Mouse (Mus musculus) hindbrain, embryonic 16.5 days (tissue): Measurements from ENCODE around the gene Adcy5. TPM values are rescaled to one million over a fixed set of nuclear protein-coding genes. Genes with fewer than 3 reads are reported as not detected.
A peak's percentile ranks its signal among the peaks of the same experiment; 100 is the strongest.

Experiments
- ATAC-seq: fragments of 200-750 bp; cut with Nextera tagmentation; 2 replicates; pipeline ENCODE4 v1.8.0; 2017; ENCODE audit warnings: moderate TSS enrichment, moderate library complexity
- H3K27ac ChIP-seq: fragments of 300-500 bp; sonication (generic); 2 replicates; pipeline ENCODE4 v1.5.1; 2014; ENCODE audit warnings: low read depth, mild to moderate bottlenecking, control low read depth, low read length, moderate library complexity
- H3K27me3 ChIP-seq: fragments of 300-500 bp; sonication (generic); replicated peaks from 2 replicates; pipeline ENCODE4 v1.6.1; 2014; ENCODE audit warnings: low read length; ENCODE audit not compliant: control insufficient read depth, insufficient read depth
- H3K36me3 ChIP-seq: fragments of 300-500 bp; sonication (generic); 2 replicates; pipeline ENCODE4 v1.6.1; 2014; ENCODE audit warnings: mild to moderate bottlenecking, low read length, moderate library complexity, mixed read lengths; ENCODE audit not compliant: control insufficient read depth, insufficient read depth
- H3K4me1 ChIP-seq: fragments of 300-500 bp; sonication (generic); 2 replicates; pipeline ENCODE4 v1.6.1; 2014; ENCODE audit warnings: low read depth, low read length; ENCODE audit not compliant: control insufficient read depth, insufficient read depth
- H3K4me2 ChIP-seq: fragments of 300-500 bp; sonication (generic); 2 replicates; pipeline ENCODE4 v1.6.1; 2014; ENCODE audit warnings: mild to moderate bottlenecking, low read length, control low read depth, moderate library complexity
- H3K4me3 ChIP-seq: fragments of 300-500 bp; sonication (generic); 2 replicates; pipeline ENCODE4 v1.5.1; 2014; ENCODE audit warnings: mild to moderate bottlenecking, low read length, control low read depth, moderate library complexity
- H3K9ac ChIP-seq: fragments of 300-500 bp; sonication (generic); 2 replicates; pipeline ENCODE4 v1.6.1; 2014; ENCODE audit warnings: low read depth, mild to moderate bottlenecking, control low read depth, low read length, moderate library complexity
- H3K9me3 ChIP-seq: fragments of 300-500 bp; sonication (generic); 2 replicates; pipeline ENCODE4 v1.6.1; 2014; ENCODE audit warnings: mild to moderate bottlenecking, low read length, moderate library complexity; ENCODE audit not compliant: control insufficient read depth
- WGBS: fragments of 180-500 bp; shearing (Covaris S2); extraction: QIAGEN DNeasy Blood & Tissue Kit; methylation state at CpG from one replicate; pipeline ENCODE4 v1.1.7; 2014; 5-methylcytosine and 5-hydroxymethylcytosine counted together
- polyA plus RNA-seq: library from polyadenylated mRNA; unstranded; fragments of >200 nt; fragmentation: Nextera tagmentation; extraction: Ambion mirVana; gene quantifications from 2 replicates; pipeline ENCODE4 v1.2.1, GENCODE M21; 2015

Gene Adcy5
- polyA plus RNA-seq, 1 experiment from 2014 or later = 7.2 TPM

- H3K9ac ChIP-seq = no peak overlapping the region
- H3K36me3 ChIP-seq = no peaks in the 10 kb centered on the region
- 82% methylated on average over 7 of the region's 7 CpGs for WGBS
- no peak for ATAC-seq
- no peaks in the 10 kb centered on the region for H3K9me3 ChIP-seq
- 0 out of 2 replicates have a peak, but pooled peaks cover 2% of the 10 kb centered on the region for H3K4me1 ChIP-seq
- H3K4me3 ChIP-seq = no peak overlapping the region
- no peaks in the 10 kb centered on the region for H3K27me3 ChIP-seq
- no peak overlapping the region for H3K4me2 ChIP-seq
- no peak overlapping the region for H3K27ac ChIP-seq
These were observed 36.1 kb downstream of the Adcy5 start for GRCm38 (mm10) chr16:35190777-35191176.

GRCm38 (mm10) chr16:35191271-35191670 lies 36.6 kb downstream of the Adcy5 start:
- Histone ChIP-seq H3K9me3 (no peaks in the 10 kb centered on the region), H3K27me3 (no peaks in the 10 kb centered on the region), H3K4me3 (no peak overlapping the region), H3K9ac (no peak overlapping the region), H3K36me3 (no peaks in the 10 kb centered on the region), H3K27ac (no peak overlapping the region), H3K4me1 (0 out of 2 replicates have a peak, but pooled peaks cover 2% of the 10 kb centered on the region), H3K4me2 (no peak overlapping the region)
- no peak for ATAC-seq
- 64% methylated on average over 7 of the region's 7 CpGs for WGBS

GRCm38 (mm10) chr16:35192471-35192870 lies 37.8 kb downstream of the Adcy5 start:
- no peak overlapping the region for H3K4me3 ChIP-seq
- 0 out of 2 replicates have a peak, but pooled peaks cover 2% of the 10 kb centered on the region for H3K4me1 ChIP-seq
- no peak overlapping the region for H3K9ac ChIP-seq
- 92% methylated on average over 4 of the region's 4 CpGs for WGBS
- no peak overlapping the region for H3K27ac ChIP-seq
- H3K27me3 ChIP-seq = no peaks in the 10 kb centered on the region
- ATAC-seq = no peak
- H3K9me3 ChIP-seq = no peaks in the 10 kb centered on the region
- H3K36me3 ChIP-seq = no peaks in the 10 kb centered on the region
- no peak overlapping the region for H3K4me2 ChIP-seq

GRCm38 (mm10) chr16:35193357-35193756 lies 38.7 kb downstream of the Adcy5 start:
- WGBS = 50% methylated on average over 3 of the region's 3 CpGs
- Histone ChIP-seq H3K9ac (no peak overlapping the region), H3K4me2 (no peak overlapping the region)

GRCm38 (mm10) chr16:35199721-35200431 lies 45.2 kb downstream of the Adcy5 start:
- 0 out of 2 replicates have a peak, but pooled peaks have one; percentile 9 for ATAC-seq
- H3K27ac ChIP-seq = no peak overlapping the region
- no peak overlapping the region for H3K4me2 ChIP-seq

More at GRCm38 (mm10) chr16:35193357-35193756, 38.7 kb downstream of the Adcy5 start:
- Histone ChIP-seq H3K27me3 (no peaks in the 10 kb centered on the region), H3K4me1 (0 out of 2 replicates have a peak, but pooled peaks cover 2% of the 10 kb centered on the region), H3K36me3 (no peaks in the 10 kb centered on the region), H3K4me3 (no peak overlapping the region), H3K27ac (no peak overlapping the region), H3K9me3 (no peaks in the 10 kb centered on the region)
- ATAC-seq = no peak

GRCm38 (mm10) chr16:35200432-35201142 lies 45.9 kb downstream of the Adcy5 start:
- Histone ChIP-seq H3K27ac (peak overlapping the region; percentile 4; the same call in 1 of the 2 replicates), H3K27me3 (no peaks in the 10 kb centered on the region), H3K9me3 (no peaks in the 10 kb centered on the region), H3K36me3 (no peaks in the 10 kb centered on the region), H3K4me2 (no peak overlapping the region), H3K4me1 (peaks cover 11% of the 10 kb centered on the region), H3K4me3 (no peak overlapping the region), H3K9ac (no peak overlapping the region)
- 70% methylated on average over 8 of the region's 9 CpGs for WGBS
- ATAC-seq = no peak

More at GRCm38 (mm10) chr16:35199721-35200431, 45.2 kb downstream of the Adcy5 start:
- Histone ChIP-seq H3K4me3 (no peak overlapping the region), H3K27me3 (no peaks in the 10 kb centered on the region), H3K36me3 (no peaks in the 10 kb centered on the region), H3K4me1 (peaks cover 4% of the 10 kb centered on the region), H3K9ac (no peak overlapping the region), H3K9me3 (no peaks in the 10 kb centered on the region)
- 58% methylated on average over 6 of the region's 6 CpGs for WGBS

- no peak for ATAC-seq
- no peaks in the 10 kb centered on the region for H3K9me3 ChIP-seq
- no peak overlapping the region for H3K9ac ChIP-seq
- H3K36me3 ChIP-seq = no peaks in the 10 kb centered on the region
- H3K4me1 ChIP-seq = peaks cover 17% of the 10 kb centered on the region
- no peak overlapping the region for H3K27ac ChIP-seq
- WGBS = 70% methylated on average over 5 of the region's 5 CpGs
- no peak overlapping the region for H3K4me3 ChIP-seq
- no peak overlapping the region for H3K4me2 ChIP-seq
- no peaks in the 10 kb centered on the region for H3K27me3 ChIP-seq
These were observed 46.6 kb downstream of the Adcy5 start for GRCm38 (mm10) chr16:35201281-35201680.

- H3K27ac ChIP-seq = no peak overlapping the region
- H3K27me3 ChIP-seq = no peaks in the 10 kb centered on the region
- H3K4me2 ChIP-seq = no peak overlapping the region
- ATAC-seq = no peak
- H3K9me3 ChIP-seq = no peaks in the 10 kb centered on the region
- peaks cover 17% of the 10 kb centered on the region for H3K4me1 ChIP-seq
- WGBS = 53% methylated on average over 1 of the region's 1 CpGs
- H3K36me3 ChIP-seq = no peaks in the 10 kb centered on the region
- H3K4me3 ChIP-seq = no peak overlapping the region
- no peak overlapping the region for H3K9ac ChIP-seq
These were observed 48.8 kb downstream of the Adcy5 start for GRCm38 (mm10) chr16:35203511-35203910.

- no peak overlapping the region for H3K4me3 ChIP-seq
- no peaks in the 10 kb centered on the region for H3K36me3 ChIP-seq
- ATAC-seq = peak; percentile 76
- no peaks in the 10 kb centered on the region for H3K27me3 ChIP-seq
- H3K9me3 ChIP-seq = no peaks in the 10 kb centered on the region
- peak overlapping the region; percentile 21; the same call in 1 of the 2 replicates for H3K27ac ChIP-seq
- 34% methylated on average over 5 of the region's 5 CpGs for WGBS
- no peak overlapping the region for H3K4me2 ChIP-seq
- H3K4me1 ChIP-seq = peaks cover 14% of the 10 kb centered on the region
- no peak overlapping the region for H3K9ac ChIP-seq
These were observed 51.0 kb downstream of the Adcy5 start for GRCm38 (mm10) chr16:35205681-35206080.
